Mouse (Mus musculus): ENCODE results near the gene Pelo. TPM values are rescaled to one million over a fixed set of nuclear protein-coding genes. Genes with fewer than 3 reads are reported as not detected.

Gene Pelo
- 6.9 and 9.0 TPM in 2 replicates for polyA plus RNA-seq (2015; fragmentation: Nextera tagmentation; extraction: Ambion mirVana)

DNA sequence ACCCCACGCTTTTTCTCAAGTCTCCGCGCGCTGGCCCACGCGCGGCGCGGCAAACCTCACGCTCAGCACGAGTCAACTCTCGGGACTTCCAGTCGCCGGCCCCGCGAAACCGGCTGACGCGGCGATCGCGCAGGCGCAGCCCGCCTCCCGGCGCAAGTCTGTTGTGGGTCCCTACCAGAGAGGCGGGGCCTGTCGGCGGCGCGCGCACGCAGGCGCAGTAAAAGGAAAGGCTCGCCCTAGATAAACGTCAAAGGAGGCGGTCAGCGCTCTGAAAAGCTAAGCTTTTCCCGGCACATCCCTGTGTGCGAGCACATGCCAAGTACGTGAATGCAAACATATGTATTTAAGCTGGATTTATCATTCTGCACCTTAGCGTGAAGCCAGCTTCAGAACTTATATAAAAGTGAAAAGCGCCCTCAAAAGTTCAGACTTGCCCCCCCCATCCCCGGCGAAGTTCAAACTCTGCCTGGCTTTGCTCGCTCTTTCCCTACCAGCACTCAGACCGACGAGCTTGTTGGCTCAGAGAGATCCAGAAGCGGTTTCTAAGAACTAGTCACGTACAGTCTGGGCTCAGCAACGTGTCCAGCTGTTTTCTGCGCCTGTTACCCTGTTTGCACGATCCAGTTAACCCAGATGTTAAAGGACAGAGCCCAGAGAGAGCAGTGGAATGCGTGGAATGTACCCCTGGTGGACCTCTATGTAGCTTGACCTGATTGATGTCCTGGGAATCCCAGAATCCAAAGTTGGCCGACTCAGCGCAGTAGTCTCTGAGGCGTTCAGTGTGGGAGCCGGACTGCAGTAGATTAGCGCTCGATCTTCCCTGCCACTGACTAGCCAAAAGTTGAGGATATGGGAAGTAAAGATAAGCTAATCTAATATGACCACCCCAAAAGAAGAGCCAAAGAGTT is at the start of gene Pelo:
Gene Pelo (minus strand): TSS at position 118 of the 908 bp plus-strand sequence.

DNA sequence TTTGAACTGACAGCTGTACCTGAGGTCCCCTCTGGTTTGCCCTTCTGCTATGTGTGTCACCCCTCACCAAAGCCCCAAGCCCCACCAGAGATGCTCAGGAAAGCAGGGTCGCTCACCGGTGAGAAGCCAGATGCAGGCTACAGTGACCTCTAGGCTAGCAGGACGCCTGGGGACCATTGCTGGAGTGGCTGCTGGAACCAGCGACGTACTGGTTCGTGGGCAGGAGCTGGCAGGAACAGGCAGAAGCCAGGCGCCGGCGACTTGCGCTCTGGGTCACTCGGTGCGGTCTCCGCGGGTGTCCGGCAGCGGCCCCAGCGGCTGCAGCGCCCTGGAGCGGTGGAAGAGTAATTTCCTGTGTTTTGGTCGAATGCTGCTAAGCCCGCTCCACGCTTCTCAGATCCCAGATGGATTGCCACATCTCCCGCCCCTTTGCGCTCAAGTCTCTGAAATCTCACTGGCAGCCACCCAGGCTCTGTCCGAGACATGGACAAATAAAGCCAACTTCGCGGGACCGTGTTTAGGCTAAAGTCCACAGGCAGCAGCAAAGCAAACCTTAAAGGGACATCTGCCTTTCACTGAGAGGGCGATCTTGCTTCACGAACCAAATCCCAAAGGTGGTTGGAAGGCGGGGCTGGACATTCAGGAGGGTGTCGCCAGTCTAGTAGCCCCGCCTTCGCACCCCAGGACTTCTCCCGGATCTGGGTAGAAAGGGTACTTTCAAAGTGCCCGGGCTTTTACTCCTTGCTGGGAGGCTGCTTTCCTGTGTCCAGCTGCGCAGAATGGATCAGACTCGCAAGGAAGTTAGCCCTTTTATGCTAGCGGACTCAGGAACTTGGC is 11.6 kb upstream of the Pelo start, which contains the start of the genes Gm49395 and Itga1:
Gene Gm49395 (minus strand): TSS at position 567 of the 837 bp plus-strand sequence.
Gene Itga1 (minus strand): TSS at position 610 of the 837 bp plus-strand sequence.

Other genes with a start within 250 kb of the Pelo start
- 1.7 and 2.6 TPM in 2 replicates for gene Itga2, start 158.1 kb downstream of the Pelo start, polyA plus RNA-seq (2015; fragmentation: Nextera tagmentation; extraction: Ambion mirVana)
- gene Gm49395, start 11.7 kb upstream of the Pelo start, polyA plus RNA-seq (2015; fragmentation: Nextera tagmentation; extraction: Ambion mirVana), result 3.6 and 4.1 TPM in 2 replicates
- gene Itga1, start 11.8 kb upstream of the Pelo start, polyA plus RNA-seq (2015; fragmentation: Nextera tagmentation; extraction: Ambion mirVana), result 4.5 and 5.9 TPM in 2 replicates